Mouse (Mus musculus): ENCODE results near the gene Mtx3. TPM values are rescaled to one million over a fixed set of nuclear protein-coding genes. Genes with fewer than 3 reads are reported as not detected.
"Not testable (repeated sequence)": the region's sequence is repeated elsewhere in the genome, so short reads cannot be mapped to it uniquely, and the experiment has no call there.

Gene Mtx3
- 3.8 and 4.0 TPM in 2 replicates for polyA plus RNA-seq (2015; fragmentation: Nextera tagmentation; extraction: Ambion mirVana)

DNA sequence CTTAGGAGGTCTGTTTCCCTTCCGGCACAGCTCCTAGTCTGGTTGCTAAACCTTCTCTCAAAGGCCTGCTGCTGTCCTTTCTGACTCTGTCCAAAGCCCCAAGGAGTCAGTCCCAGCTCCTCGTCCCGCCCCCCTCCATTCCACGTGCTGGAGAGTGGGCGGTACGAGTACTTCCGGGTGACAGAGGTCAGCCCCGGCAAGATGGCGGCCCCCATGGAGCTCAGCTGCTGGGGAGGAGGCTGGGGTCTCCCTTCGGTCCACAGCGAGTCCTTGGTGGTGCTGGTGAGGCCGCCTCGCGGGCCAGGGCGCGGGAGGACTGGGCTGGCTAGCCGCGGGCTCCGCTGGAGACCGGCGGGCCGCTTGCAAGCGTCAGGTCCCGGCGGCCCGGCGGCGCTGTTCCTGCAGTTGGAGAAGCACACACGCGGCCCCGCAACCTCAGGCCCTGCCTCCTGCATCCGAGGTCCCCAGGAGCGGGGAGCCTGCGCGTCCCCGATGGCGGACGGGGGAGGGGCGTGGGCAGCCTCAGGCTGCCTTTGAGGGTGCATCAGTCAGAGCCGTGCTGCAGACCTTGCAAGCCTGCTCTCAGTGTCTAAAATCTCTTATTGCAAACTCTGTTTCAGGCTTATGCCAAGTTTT, at the start of gene Mtx3:
Mtx3 (plus strand) TSS at position 175 of the 636 bp plus-strand sequence.
- Histone ChIP-seq H3K27ac (replicated peaks) (peak within 1 kb of the TSS; percentile 89), H3K9me3 (no peaks in the 10 kb centered on the region), H3K4me3 (peak within 1 kb of the TSS; percentile 75), H3K4me2 (peak within 1 kb of the TSS; percentile 74), H3K9ac (peak within 1 kb of the TSS; percentile 81), H3K4me1 (replicated peaks) (peaks cover 8% of the 10 kb centered on the region), H3K36me3 (peaks cover 26% of the 10 kb centered on the region), H3K27me3 (no peaks in the 10 kb centered on the region)
- 1% methylated on average over 39 of the region's 40 CpGs for WGBS
- peak; percentile 99 for ATAC-seq (ENCODE audit: low FRiP score, low read depth)

DNA sequence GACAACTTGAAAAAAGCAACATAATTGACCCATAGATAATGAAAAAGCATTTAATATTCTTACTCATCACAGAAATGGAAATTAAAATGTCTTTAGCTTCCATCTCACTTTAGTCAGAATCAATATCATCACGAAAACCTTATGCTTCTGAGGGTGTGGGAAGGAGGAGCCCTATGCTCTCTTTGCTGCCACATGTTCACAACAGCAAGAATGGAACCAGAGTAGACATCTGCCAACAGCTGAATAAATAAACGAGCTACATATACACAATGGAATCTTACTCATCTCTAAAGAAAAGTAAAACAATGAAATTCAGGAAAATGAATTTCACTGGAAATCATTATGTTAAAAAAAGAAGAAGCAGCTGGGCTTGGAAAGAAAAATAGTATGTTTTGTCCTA, 45.7 kb upstream of the Mtx3 start:
- WGBS: 69% methylated on average over 2 of the region's 2 CpGs
- no peak overlapping the region for H3K27ac ChIP-seq (replicated peaks)
- peaks cover 15% of the 10 kb centered on the region for H3K4me1 ChIP-seq (replicated peaks)
- no peaks in the 10 kb centered on the region for H3K36me3 ChIP-seq
- no peak for ATAC-seq (ENCODE audit: low FRiP score, low read depth)
- H3K9ac ChIP-seq: no peak overlapping the region
- peaks cover 8% of the 10 kb centered on the region for H3K27me3 ChIP-seq
- H3K4me3 ChIP-seq: no peak overlapping the region
- no peaks in the 10 kb centered on the region for H3K9me3 ChIP-seq
- H3K4me2 ChIP-seq: no peak overlapping the region

- 0 out of 2 replicates have a peak, but pooled peaks have one; percentile 31 for ATAC-seq (ENCODE audit: low FRiP score, low read depth)
- Histone ChIP-seq H3K9me3 (no peaks in the 10 kb centered on the region), H3K4me2 (no peak overlapping the region), H3K4me3 (no peak overlapping the region), H3K9ac (no peak overlapping the region), H3K27ac (replicated peaks) (no peak overlapping the region), H3K27me3 (peaks cover 5% of the 10 kb centered on the region), H3K4me1 (replicated peaks) (peaks cover 13% of the 10 kb centered on the region), H3K36me3 (no peaks in the 10 kb centered on the region)
- 68% methylated on average over 7 of the region's 7 CpGs for WGBS
Observed at GRCm38 (mm10) chr13:92799306-92799925, 45.1 kb upstream of the Mtx3 start.

DNA sequence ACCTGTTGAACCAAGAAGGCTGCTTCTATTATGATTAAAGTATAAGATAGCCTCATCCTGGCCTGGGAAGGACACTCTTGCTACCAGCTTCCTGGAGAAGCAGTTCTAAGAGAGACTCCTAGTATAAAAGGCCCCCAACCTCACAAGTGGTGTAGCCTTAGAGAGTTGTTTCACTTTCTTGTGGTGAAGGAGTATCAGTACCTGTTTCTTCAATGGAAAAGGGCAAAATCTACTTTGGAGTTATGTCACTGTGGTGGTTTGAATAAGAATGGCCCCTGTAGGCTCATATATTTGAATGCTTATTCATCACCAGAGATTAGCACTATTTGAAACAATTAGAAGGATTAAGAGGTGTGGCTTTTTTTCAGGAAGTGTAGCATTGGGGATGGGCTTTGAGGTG, 37.8 kb upstream of the Mtx3 start:
- peaks cover 3% of the 10 kb centered on the region; the same call in 1 of the 2 replicates for H3K4me1 ChIP-seq (replicated peaks)
- ATAC-seq (ENCODE audit: low FRiP score, low read depth): no peak
- no peak overlapping the region for H3K4me3 ChIP-seq
- no peak overlapping the region for H3K4me2 ChIP-seq
- no peaks in the 10 kb centered on the region for H3K9me3 ChIP-seq
- H3K9ac ChIP-seq: no peak overlapping the region
- no peak overlapping the region for H3K27ac ChIP-seq (replicated peaks)
- H3K27me3 ChIP-seq: no peaks in the 10 kb centered on the region
- H3K36me3 ChIP-seq: no peaks in the 10 kb centered on the region

- H3K9ac ChIP-seq: no peak overlapping the region
- H3K36me3 ChIP-seq: no peaks in the 10 kb centered on the region
- WGBS: 94% methylated on average over 3 of the region's 3 CpGs
- ATAC-seq (ENCODE audit: low FRiP score, low read depth): no peak
- no peaks in the 10 kb centered on the region for H3K4me1 ChIP-seq (replicated peaks)
- H3K9me3 ChIP-seq: no peaks in the 10 kb centered on the region
- no peak overlapping the region for H3K27ac ChIP-seq (replicated peaks)
- no peaks in the 10 kb centered on the region for H3K27me3 ChIP-seq
- no peak overlapping the region for H3K4me2 ChIP-seq
- no peak overlapping the region for H3K4me3 ChIP-seq
Observed at GRCm38 (mm10) chr13:92807849-92808248, 36.7 kb upstream of the Mtx3 start.

GRCm38 (mm10) chr13:92810592-92810991, 34.0 kb upstream of the Mtx3 start:
- ATAC-seq (ENCODE audit: low FRiP score, low read depth); H3K4me1 ChIP-seq (replicated peaks); H3K9me3 ChIP-seq; H3K9ac ChIP-seq; H3K4me3 ChIP-seq; H3K4me2 ChIP-seq; H3K36me3 ChIP-seq; H3K27me3 ChIP-seq; H3K27ac ChIP-seq (replicated peaks): not testable (repeated sequence)
- WGBS: 96% methylated on average over 1 of the region's 1 CpGs

DNA sequence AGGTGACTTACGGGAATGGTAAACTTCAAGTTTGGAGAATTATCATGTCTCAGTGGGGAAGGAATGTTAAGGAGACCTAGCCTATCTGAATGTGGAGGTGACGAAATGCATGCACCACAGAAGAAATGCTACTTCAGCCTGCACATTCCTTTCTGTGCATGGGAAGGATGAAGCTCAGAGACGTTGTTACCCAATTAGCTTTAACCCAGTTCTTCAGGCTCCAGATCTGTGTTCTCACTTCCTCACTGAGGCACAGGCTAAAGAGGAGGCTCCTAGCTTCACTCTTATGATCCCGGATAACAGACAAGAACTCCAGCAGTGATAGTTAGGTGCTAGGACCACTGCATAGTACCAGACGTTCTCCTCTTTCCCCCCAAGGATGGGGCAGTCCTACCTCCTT, 28.2 kb upstream of the Mtx3 start:
- Histone ChIP-seq H3K4me3 (no peak overlapping the region), H3K36me3 (no peaks in the 10 kb centered on the region), H3K27me3 (no peaks in the 10 kb centered on the region), H3K27ac (replicated peaks) (no peak overlapping the region), H3K9ac (no peak overlapping the region), H3K4me2 (no peak overlapping the region), H3K4me1 (replicated peaks) (no peaks in the 10 kb centered on the region), H3K9me3 (no peaks in the 10 kb centered on the region)
- WGBS: 90% methylated on average over 5 of the region's 5 CpGs
- ATAC-seq (ENCODE audit: low FRiP score, low read depth): no peak

DNA sequence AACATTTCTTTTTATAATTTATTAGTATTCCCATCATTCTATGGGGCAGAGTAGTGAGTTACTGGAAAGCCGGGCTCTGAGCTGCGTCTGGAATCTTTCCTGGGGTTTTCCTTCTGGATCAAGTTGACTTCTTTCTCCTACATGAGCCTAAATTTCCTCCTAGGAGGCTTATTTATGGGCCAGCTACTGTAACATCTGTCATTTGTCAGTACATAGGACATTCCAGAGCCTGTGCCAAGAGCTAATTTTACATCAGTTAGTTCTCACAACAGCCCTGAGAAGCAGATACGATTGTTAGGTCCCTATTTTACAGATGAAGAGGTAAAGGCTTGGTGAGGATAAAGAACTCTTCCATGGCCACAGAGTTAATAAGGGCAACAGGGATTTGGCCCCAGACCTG, 27.2 kb upstream of the Mtx3 start:
- no peaks in the 10 kb centered on the region for H3K9me3 ChIP-seq
- ATAC-seq (ENCODE audit: low FRiP score, low read depth): no peak
- no peaks in the 10 kb centered on the region for H3K4me1 ChIP-seq (replicated peaks)
- H3K36me3 ChIP-seq: no peaks in the 10 kb centered on the region
- H3K27ac ChIP-seq (replicated peaks): no peak overlapping the region
- no peak overlapping the region for H3K9ac ChIP-seq
- H3K4me3 ChIP-seq: no peak overlapping the region
- H3K27me3 ChIP-seq: no peaks in the 10 kb centered on the region
- H3K4me2 ChIP-seq: no peak overlapping the region
- 83% methylated on average over 3 of the region's 3 CpGs for WGBS

DNA sequence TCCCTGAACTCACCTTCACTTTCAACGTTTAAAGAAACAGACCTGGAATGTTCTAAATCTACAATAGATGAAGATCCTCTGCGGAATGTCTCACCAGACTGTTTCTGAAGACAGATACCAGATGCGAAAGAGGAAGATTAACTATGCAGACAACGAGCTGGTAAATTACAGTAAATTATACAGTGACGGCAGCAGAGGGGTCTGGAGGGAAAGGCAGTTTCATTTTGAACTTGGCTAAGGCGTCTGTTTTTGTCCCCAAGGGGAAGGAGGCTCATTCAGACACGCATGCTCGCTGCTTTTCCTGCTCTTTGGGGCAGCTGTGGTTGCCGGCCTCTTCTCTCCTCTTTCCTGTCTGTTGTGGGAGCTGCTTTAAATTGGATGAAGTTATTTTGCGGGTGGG, 15.7 kb upstream of the Mtx3 start:
- Histone ChIP-seq H3K9me3 (no peaks in the 10 kb centered on the region), H3K4me2 (peak overlapping the region; percentile 34), H3K9ac (no peak overlapping the region), H3K4me1 (replicated peaks) (no peaks in the 10 kb centered on the region), H3K27me3 (no peaks in the 10 kb centered on the region), H3K27ac (replicated peaks) (no peak overlapping the region), H3K4me3 (no peak overlapping the region), H3K36me3 (no peaks in the 10 kb centered on the region)
- WGBS: 53% methylated on average over 10 of the region's 10 CpGs
- no peak for ATAC-seq (ENCODE audit: low FRiP score, low read depth)

- H3K4me1 ChIP-seq (replicated peaks): no peaks in the 10 kb centered on the region
- H3K27me3 ChIP-seq: no peaks in the 10 kb centered on the region
- H3K36me3 ChIP-seq: no peaks in the 10 kb centered on the region
- H3K27ac ChIP-seq (replicated peaks): no peak overlapping the region
- H3K9ac ChIP-seq: no peak overlapping the region
- H3K9me3 ChIP-seq: no peaks in the 10 kb centered on the region
- WGBS: 94% methylated on average over 4 of the region's 4 CpGs
- H3K4me2 ChIP-seq: no peak overlapping the region
- ATAC-seq (ENCODE audit: low FRiP score, low read depth): no peak
- H3K4me3 ChIP-seq: no peak overlapping the region
Observed at GRCm38 (mm10) chr13:92833162-92833561, 11.4 kb upstream of the Mtx3 start.

DNA sequence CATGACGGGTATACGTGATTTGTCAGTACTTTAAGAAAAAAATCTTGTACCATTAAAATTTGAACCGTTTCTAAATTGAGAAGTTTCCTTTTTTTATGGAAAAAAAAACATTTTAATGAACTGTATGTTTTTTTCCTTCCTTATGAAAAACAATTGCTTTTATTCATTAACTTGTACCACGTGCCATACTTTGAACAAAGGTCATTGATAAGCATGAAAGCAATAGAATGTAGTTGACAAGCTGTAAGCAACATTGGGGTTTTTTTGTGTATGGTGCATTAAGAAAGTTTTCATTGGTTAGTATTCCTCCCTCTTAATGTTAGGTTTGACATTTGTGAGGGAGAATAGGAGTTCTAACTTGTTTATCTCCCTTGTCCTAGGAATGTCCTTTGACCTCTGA, 1.9 kb downstream of the Mtx3 start:
- Histone ChIP-seq H3K27ac (replicated peaks) (no peak overlapping the region), H3K9ac (no peak overlapping the region), H3K4me3 (no peak overlapping the region), H3K4me1 (replicated peaks) (peaks cover 8% of the 10 kb centered on the region), H3K27me3 (no peaks in the 10 kb centered on the region), H3K36me3 (peaks cover 36% of the 10 kb centered on the region), H3K9me3 (no peaks in the 10 kb centered on the region), H3K4me2 (no peak overlapping the region)
- ATAC-seq (ENCODE audit: low FRiP score, low read depth): no peak
- 94% methylated on average over 4 of the region's 4 CpGs for WGBS

GRCm38 (mm10) chr13:92847336-92847735, 2.8 kb downstream of the Mtx3 start:
- no peak overlapping the region for H3K27ac ChIP-seq (replicated peaks)
- no peaks in the 10 kb centered on the region for H3K27me3 ChIP-seq
- peaks cover 43% of the 10 kb centered on the region for H3K36me3 ChIP-seq
- ATAC-seq (ENCODE audit: low FRiP score, low read depth): no peak
- WGBS: 95% methylated on average over 7 of the region's 7 CpGs
- peaks cover 8% of the 10 kb centered on the region for H3K4me1 ChIP-seq (replicated peaks)
- no peak overlapping the region for H3K4me2 ChIP-seq
- H3K4me3 ChIP-seq: no peak overlapping the region
- no peaks in the 10 kb centered on the region for H3K9me3 ChIP-seq
- H3K9ac ChIP-seq: no peak overlapping the region

DNA sequence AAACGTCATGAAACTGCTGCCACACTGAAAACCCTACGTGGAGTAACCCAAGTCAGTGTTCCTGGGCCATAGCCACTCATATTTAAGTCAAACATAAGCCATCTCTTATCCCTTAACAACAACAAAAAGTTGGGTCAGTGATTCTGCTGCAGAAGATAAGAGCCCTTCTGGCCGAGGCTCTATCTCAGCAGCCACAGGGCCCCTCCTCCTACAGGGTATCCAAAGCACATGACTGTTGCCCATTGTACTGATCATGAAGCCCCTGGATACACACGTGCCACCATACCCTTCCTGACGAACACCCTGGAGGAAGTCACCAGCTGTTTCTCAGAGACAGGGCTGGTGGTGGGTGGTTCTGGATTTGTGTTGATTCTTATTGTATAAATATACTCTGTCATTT, 3.4 kb downstream of the Mtx3 start:
- Histone ChIP-seq H3K4me3 (no peak overlapping the region), H3K9ac (no peak overlapping the region), H3K4me1 (replicated peaks) (peaks cover 8% of the 10 kb centered on the region), H3K36me3 (peaks cover 47% of the 10 kb centered on the region), H3K27ac (replicated peaks) (no peak overlapping the region), H3K4me2 (no peak overlapping the region), H3K9me3 (no peaks in the 10 kb centered on the region), H3K27me3 (no peaks in the 10 kb centered on the region)
- no peak for ATAC-seq (ENCODE audit: low FRiP score, low read depth)
- 84% methylated on average over 5 of the region's 5 CpGs for WGBS

Measured in hindbrain, embryonic 15.5 days (tissue).